Mouse (Mus musculus) limb, embryonic 11.5 days (tissue): ENCODE data around the gene Efna4. TPM values are rescaled to one million over a fixed set of nuclear protein-coding genes. Genes with fewer than 3 reads are reported as not detected.
A peak's percentile ranks its signal among the peaks of the same experiment; 100 is the strongest.

Experiments
- ATAC-seq: fragments of 200-750 bp; cut with Nextera tagmentation; 2 replicates; pipeline ENCODE4 v1.8.0; 2017; ENCODE audit warnings: low read depth; ENCODE audit not compliant: insufficient number of reproducible peaks, low FRiP score, low TSS enrichment
- DNase-seq: peaks from one replicate; pipeline ENCODE4 v3.0.0-alpha.2; 2015; ENCODE audit warnings: low spot score
- H3K27ac ChIP-seq: fragments of 300-500 bp; sonication (generic); replicated peaks from 2 replicates; pipeline ENCODE4 v1.5.1; 2014; ENCODE audit warnings: low read depth, mild to moderate bottlenecking, low read length
- H3K27me3 ChIP-seq: fragments of 300-500 bp; sonication (generic); 2 replicates; pipeline ENCODE4 v1.6.1; 2014; ENCODE audit warnings: mild to moderate bottlenecking, low read length, mixed read lengths; ENCODE audit not compliant: control insufficient read depth, insufficient read depth
- H3K36me3 ChIP-seq: fragments of 300-500 bp; sonication (generic); 2 replicates; pipeline ENCODE4 v1.6.1; 2014; ENCODE audit warnings: mild to moderate bottlenecking, low read length, moderate library complexity, mixed read lengths; ENCODE audit not compliant: control insufficient read depth, insufficient read depth
- H3K4me1 ChIP-seq: fragments of 300-500 bp; sonication (generic); 2 replicates; pipeline ENCODE4 v1.6.1; 2014; ENCODE audit warnings: low read length, mixed read lengths; ENCODE audit not compliant: control insufficient read depth, insufficient read depth
- H3K4me2 ChIP-seq: fragments of 300-500 bp; sonication (generic); 2 replicates; pipeline ENCODE4 v1.6.1; 2014; ENCODE audit warnings: low read depth, mild to moderate bottlenecking, moderate library complexity; ENCODE audit not compliant: severe bottlenecking
- H3K4me3 ChIP-seq: fragments of 300-500 bp; sonication (generic); 2 replicates; pipeline ENCODE4 v1.5.1; 2014; ENCODE audit warnings: low read depth, low read length
- H3K9ac ChIP-seq: fragments of 300-500 bp; sonication (generic); 2 replicates; pipeline ENCODE4 v1.6.1; 2014; ENCODE audit warnings: mild to moderate bottlenecking, low read length
- H3K9me3 ChIP-seq: fragments of 300-500 bp; sonication (generic); 2 replicates; pipeline ENCODE4 v1.6.1; 2016; ENCODE audit warnings: low read length; ENCODE audit not compliant: control insufficient read depth
- WGBS: fragments of 180-500 bp; shearing (Covaris S2); extraction: QIAGEN DNeasy Blood & Tissue Kit; methylation state at CpG from one replicate; pipeline ENCODE4 v1.1.7; 2014; 5-methylcytosine and 5-hydroxymethylcytosine counted together
- polyA plus RNA-seq: library from polyadenylated mRNA; unstranded; fragments of >200 nt; fragmentation: Nextera tagmentation; extraction: Ambion mirVana; gene quantifications from 2 replicates; pipeline ENCODE4 v1.2.1, GENCODE M21; 2014

Efna4 gene
- polyA plus RNA-seq, 1 experiment from 2014 or later, result 46.9 TPM

DNA sequence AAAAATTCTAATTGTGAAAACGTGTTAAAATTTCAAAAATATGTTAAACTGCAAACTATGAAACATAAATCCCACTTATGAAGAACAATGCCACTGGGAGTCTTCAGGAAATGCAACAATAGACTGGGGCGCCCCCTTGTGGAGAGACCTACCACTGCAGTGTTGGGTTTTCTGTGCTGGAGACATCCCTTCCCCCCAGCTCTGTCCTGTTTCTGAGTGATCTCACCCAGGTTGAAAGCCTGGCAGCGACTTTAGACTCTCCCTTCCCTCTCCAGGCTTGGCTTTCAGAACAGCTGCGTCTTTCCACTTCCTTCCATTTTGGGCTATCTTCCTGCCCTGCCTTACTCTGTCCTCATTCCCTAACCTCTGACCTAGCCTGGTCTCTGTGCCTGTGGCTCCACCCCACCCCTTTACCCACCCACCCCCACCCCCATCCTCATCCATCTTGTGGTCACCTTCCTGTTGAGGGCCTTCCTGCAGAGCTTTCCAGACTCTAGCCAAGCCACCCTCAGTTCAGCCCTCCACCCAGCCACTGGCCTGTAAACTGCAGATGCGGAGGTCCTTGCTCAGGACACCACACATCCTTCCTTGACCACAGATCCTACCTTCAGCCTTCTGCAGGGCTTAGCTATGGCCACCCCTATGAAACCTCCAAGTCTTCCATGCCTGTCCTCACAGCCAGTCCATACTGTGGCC is 17.1 kb upstream of the Efna4 start:
- Histone ChIP-seq H3K9me3 (no peaks in the 10 kb centered on the region), H3K36me3 (no peaks in the 10 kb centered on the region), H3K4me2 (no peak overlapping the region), H3K27me3 (no peaks in the 10 kb centered on the region), H3K9ac (no peak overlapping the region), H3K4me3 (no peak overlapping the region), H3K4me1 (peaks cover 4% of the 10 kb centered on the region; the same call in 1 of the 2 replicates), H3K27ac (no peak overlapping the region)
- WGBS, result 14% methylated on average over 5 of the region's 5 CpGs
- DNase-seq, result peak; percentile 91
- ATAC-seq, result 0 out of 2 replicates have a peak, but pooled peaks have one; percentile 8

DNA sequence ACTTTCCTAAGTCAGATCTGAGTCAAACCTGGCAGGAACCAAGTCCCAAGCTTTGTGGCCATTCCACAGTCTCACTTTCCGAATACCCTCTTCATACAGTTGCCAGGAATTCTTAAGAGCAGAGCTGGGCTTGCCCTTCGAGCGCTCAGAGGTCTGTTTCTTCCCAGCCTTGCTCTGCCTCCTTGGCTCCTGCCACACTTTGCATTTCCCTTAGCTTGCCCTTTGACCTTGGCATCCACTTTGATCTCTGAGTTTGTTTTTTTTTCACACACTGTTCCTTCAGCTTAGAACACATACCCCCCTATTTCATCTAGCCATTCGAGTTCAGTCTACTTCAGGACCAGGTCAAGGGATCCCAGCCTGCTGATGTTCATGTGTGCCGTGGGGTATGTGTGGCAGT is 13.4 kb upstream of the Efna4 start:
- H3K4me2 ChIP-seq, result no peak overlapping the region
- 46% methylated on average over 5 of the region's 5 CpGs for WGBS

DNA sequence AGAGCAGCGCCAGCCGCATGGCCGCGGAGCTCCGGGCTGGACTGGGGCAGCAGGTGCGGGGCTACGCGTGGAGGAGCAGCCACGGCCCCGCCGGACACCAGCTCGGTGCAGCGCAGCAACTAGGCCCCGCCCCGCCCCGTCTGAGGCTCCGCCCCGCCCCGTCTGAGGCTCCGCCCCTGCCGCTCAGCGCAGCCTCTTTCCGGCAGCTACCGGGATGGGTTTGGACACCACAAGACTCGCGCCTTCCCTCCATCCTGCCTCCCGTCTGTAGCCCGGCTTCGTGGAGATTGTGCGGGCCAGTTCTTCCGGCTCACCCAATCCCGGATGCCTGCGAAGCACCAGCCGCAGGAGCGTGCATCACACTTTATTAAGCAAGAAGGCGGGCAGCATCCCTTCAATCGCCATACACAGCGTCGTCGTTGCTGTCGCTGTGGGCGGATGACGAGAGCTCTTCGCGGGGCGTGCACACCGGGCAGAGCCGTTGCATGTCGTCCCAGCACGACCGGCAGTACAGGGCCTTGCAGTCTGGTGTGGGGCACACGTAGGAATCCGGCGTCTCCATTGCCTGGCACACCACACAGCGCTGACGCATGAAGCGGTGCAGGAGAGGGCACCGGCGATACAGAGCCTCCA is 12.2 kb upstream of the Efna4 start, which contains the start of gene Adam15:
Gene Adam15 (minus strand): TSS at position 128 of the 633 bp plus-strand sequence.
- peak; percentile 91 for DNase-seq
- Histone ChIP-seq H3K9me3 (no peaks in the 10 kb centered on the region), H3K27me3 (0 out of 2 replicates have a peak, but pooled peaks cover 3% of the 10 kb centered on the region), H3K36me3 (peaks cover 5% of the 10 kb centered on the region; the same call in 1 of the 2 replicates), H3K4me1 (peaks cover 11% of the 10 kb centered on the region; the same call in 1 of the 2 replicates), H3K27ac (no peak within 1 kb of the TSS), H3K9ac (peak within 1 kb of the TSS; percentile 61), H3K4me3 (peak within 1 kb of the TSS; percentile 48), H3K4me2 (peak within 1 kb of the TSS; percentile 96)
- peak; percentile 84 for ATAC-seq
- WGBS, result 1% methylated on average over 59 of the region's 59 CpGs

More for the DNA sequence above, 13.4 kb upstream of the Efna4 start:
- ATAC-seq, result no peak
- Histone ChIP-seq H3K36me3 (0 out of 2 replicates have a peak, but pooled peaks cover 2% of the 10 kb centered on the region), H3K4me3 (no peak overlapping the region), H3K4me1 (peaks cover 11% of the 10 kb centered on the region; the same call in 1 of the 2 replicates), H3K27ac (no peak overlapping the region), H3K27me3 (0 out of 2 replicates have a peak, but pooled peaks cover 3% of the 10 kb centered on the region), H3K9me3 (no peaks in the 10 kb centered on the region), H3K9ac (no peak overlapping the region)
- DNase-seq, result no peak

DNA sequence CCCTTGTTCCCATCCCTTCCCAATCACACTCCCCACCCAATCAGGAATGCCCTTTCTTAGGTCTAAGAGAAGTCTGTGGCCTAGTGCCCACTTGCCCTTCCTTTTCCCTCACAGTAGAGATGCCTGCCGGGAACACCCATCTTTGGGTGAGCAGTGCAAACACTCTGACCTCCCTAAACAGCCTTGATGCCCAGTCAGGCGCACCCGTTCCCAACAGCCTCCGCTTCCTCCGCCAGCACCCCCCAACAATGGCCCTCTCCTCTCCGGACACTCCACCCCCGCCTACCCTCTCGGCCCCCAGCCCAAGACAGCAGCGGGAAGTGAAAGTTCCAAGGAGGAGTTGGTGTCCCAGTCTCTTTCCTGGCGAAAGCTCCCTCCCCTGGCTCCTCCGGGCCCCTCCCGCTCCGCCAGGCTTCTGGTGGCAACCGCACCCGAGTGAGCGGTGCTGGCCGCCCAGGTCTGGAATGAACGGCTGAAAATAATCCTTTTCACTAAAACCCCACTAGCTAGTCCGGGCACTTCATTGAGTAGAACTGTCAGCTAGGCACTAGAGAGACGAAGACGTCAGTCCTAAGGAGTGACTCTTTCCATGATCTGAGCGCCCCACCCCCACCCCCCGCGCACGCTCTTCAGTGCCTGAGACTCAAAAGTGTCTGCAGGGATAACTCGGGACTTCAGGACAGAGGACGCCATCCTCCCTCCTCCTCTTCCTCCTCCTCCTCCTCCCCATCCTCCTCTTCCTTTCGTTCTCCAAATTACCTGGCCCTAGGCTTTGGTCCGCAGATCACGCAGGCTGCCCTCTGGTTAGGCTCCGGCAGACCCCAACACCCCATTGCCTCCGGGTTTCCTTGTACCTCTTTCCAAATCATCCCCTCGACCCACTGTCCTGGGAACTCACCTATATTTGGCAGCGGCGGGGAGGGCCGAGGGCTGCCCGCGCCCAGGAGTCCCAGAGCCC is 11.4 kb upstream of the Efna4 start:
- DNase-seq (peak; percentile 34), ATAC-seq (peak; percentile 14; the same call in 1 of the 2 replicates)
- peak overlapping the region; percentile 48 for H3K4me3 ChIP-seq
- WGBS, result 2% methylated on average over 38 of the region's 38 CpGs
- peak overlapping the region; percentile 96 for H3K4me2 ChIP-seq
- H3K27me3 ChIP-seq, result 0 out of 2 replicates have a peak, but pooled peaks cover 3% of the 10 kb centered on the region
- H3K4me1 ChIP-seq, result peaks cover 11% of the 10 kb centered on the region; the same call in 1 of the 2 replicates
- no peak overlapping the region for H3K27ac ChIP-seq
- H3K36me3 ChIP-seq, result peaks cover 5% of the 10 kb centered on the region; the same call in 1 of the 2 replicates
- no peaks in the 10 kb centered on the region for H3K9me3 ChIP-seq
- peak overlapping the region; percentile 61 for H3K9ac ChIP-seq

DNA sequence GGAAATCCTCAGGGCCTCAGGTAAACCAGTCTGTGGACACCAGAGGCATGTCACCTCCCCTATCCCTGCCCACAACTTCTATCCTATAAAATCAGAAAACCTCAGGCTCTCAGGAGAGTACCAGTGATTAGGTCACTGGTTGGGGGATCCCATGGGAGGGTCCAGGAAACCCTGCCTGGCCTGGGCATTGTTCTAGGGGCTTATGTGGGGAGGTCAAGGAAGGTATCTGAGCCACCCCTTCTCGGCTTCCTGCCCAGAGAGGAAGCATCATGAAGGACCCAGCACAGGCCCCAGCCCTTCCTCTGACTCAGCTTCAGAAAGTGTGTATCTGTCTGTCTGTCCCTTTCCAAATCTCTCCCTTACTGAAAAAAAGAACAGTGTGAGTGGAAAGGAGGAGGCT is 10.1 kb upstream of the Efna4 start:
- ATAC-seq, result no peak
- no peak overlapping the region for H3K9ac ChIP-seq
- H3K27ac ChIP-seq, result no peak overlapping the region
- H3K9me3 ChIP-seq, result no peaks in the 10 kb centered on the region
- H3K4me3 ChIP-seq, result no peak overlapping the region
- 68% methylated on average over 1 of the region's 1 CpGs for WGBS
- H3K4me1 ChIP-seq, result peaks cover 11% of the 10 kb centered on the region; the same call in 1 of the 2 replicates
- no peak overlapping the region for H3K4me2 ChIP-seq
- DNase-seq, result no peak
- peaks cover 5% of the 10 kb centered on the region; the same call in 1 of the 2 replicates for H3K36me3 ChIP-seq
- H3K27me3 ChIP-seq, result 0 out of 2 replicates have a peak, but pooled peaks cover 3% of the 10 kb centered on the region

DNA sequence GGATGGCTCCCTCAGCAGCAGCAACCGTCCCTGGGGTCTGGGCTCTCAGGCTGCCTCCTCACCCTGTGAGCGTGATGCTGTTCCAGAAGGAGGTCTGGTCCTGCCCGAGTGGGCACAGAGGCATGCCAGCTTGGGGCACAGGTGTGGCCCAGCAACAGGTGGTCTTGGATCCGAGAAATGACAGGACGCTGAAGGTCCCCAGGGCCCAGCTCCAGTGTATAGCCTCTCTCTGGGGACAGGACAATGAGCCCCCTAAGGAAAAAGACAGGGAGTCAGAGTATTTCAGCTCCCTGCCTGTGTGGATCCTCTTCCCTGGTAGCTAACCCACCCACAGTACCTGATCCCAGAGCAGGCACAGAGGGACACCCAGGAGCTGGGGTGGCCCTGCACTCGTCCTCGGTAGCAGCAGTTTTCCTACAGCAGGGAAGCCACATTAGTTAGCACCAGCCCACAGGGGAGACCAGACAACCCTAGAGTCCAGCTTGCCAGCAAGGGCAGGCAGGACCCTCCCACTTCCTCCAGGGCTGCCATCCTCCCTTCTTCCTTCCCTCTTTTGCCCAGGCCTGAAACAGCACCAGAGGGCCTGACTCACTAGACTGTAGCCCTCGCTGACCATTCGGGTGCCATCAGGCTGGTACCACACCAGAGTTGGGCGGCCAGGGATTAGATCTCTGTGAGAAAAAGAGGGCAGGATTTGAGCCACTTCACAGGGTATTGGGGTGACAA is 9.2 kb upstream of the Efna4 start:
- 87% methylated on average over 10 of the region's 10 CpGs for WGBS
- H3K4me3 ChIP-seq, result no peak overlapping the region
- H3K27ac ChIP-seq, result no peak overlapping the region
- H3K27me3 ChIP-seq, result 0 out of 2 replicates have a peak, but pooled peaks cover 3% of the 10 kb centered on the region
- no peak for ATAC-seq
- H3K9ac ChIP-seq, result peak overlapping the region; percentile 2; the same call in 1 of the 2 replicates
- no peaks in the 10 kb centered on the region for H3K9me3 ChIP-seq
- peaks cover 5% of the 10 kb centered on the region; the same call in 1 of the 2 replicates for H3K36me3 ChIP-seq
- DNase-seq, result no peak
- H3K4me1 ChIP-seq, result peaks cover 11% of the 10 kb centered on the region; the same call in 1 of the 2 replicates
- H3K4me2 ChIP-seq, result no peak overlapping the region

DNA sequence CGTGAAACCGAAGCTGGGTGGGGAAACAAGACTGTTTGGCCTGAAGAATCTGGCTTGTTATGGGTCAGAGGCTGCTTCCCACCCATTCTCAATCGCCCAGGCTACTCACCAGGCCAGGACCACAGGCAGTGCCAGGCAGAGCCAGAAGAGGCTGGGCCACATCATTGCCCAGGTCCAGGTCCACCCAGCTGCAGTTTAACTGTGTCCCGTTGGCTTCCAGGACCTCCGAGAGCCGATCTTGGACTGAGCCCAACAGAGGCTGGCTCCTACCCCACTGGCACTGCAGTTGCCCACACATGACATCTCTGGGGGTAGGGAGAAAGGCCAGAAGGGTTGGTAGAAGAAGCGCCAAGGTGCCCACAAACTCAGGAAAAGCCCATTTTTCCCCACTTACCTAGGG is 5.5 kb upstream of the Efna4 start:
- Histone ChIP-seq H3K9me3 (no peaks in the 10 kb centered on the region), H3K4me2 (no peak overlapping the region), H3K9ac (no peak overlapping the region), H3K4me3 (no peak overlapping the region), H3K27ac (no peak overlapping the region), H3K27me3 (no peaks in the 10 kb centered on the region), H3K4me1 (peaks cover 12% of the 10 kb centered on the region; the same call in 1 of the 2 replicates), H3K36me3 (peaks cover 5% of the 10 kb centered on the region; the same call in 1 of the 2 replicates)
- WGBS, result 95% methylated on average over 7 of the region's 7 CpGs
- ATAC-seq (no peak), DNase-seq (no peak)
